ENCODE assay signal across 9 mouse cellular contexts in the genomic region with DNA sequence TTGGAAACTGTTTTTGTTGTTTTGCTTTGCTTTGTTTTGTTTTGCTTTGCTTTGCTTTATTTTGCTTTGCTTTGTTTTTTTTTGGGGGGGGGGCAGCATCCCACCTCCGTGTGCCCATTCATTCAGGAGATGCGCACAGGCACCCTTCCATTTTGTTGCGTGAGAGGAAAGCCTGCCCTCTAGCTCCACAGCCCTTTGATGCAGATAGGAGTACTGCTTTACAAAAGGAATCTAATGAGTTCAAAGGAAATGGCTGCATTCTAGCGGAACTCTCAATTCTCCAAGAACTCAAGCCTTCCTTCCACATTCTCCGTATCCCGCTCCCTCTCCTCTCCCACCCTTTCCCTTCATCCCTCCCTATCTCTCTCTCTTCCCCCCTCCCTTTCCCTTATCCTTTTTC.
A peak's percentile ranks its signal among the peaks of the same experiment; 100 is the strongest.
DNase-seq lines count a peak whose midpoint lies in the region; ATAC-seq and TF ChIP-seq lines count a peak whose summit lies in the region.
"Had no signal": no experiment of that assay in that cellular context is flagged by ENCODE, and none has a peak within 500 bp of the region (broad histone marks: within the 10 kb centered on the region; RNA-seq: fewer than 3 reads in every experiment).

No protein-coding gene starts in this region.

- TF ChIP-seq EP300 in stomach, postnatal 0 days (optimal IDR thresholded peaks at IDR 0.05): no peak

- no peak overlapping the region for H3K9ac ChIP-seq in limb, embryonic 15.5 days
- no peak overlapping the region for H3K9ac ChIP-seq in stomach, postnatal 0 days (ENCODE audit: low read length)

- H3K9me3 ChIP-seq in limb, embryonic 15.5 days: no peaks in the 10 kb centered on the region
- no peaks in the 10 kb centered on the region for H3K9me3 ChIP-seq in stomach, postnatal 0 days (ENCODE audit: control insufficient read depth, low read length)

- H3K27ac ChIP-seq in limb, embryonic 15.5 days: no peak overlapping the region
- no peak overlapping the region for H3K27ac ChIP-seq in stomach, postnatal 0 days (replicated peaks)
- H3K27ac ChIP-seq: macrophage had no signal

- H3K4me3 ChIP-seq in limb, embryonic 15.5 days: peak overlapping the region; percentile 4; the same call in 1 of the 2 replicates
- no peak overlapping the region for H3K4me3 ChIP-seq in stomach, postnatal 0 days (ENCODE audit: low read depth, low read length)

- H3K4me2 ChIP-seq in limb, embryonic 15.5 days: peak overlapping the region; percentile 30
- H3K4me2 ChIP-seq in stomach, postnatal 0 days (replicated peaks; ENCODE audit: low read depth): peak overlapping the region; percentile 21

- 0 out of 2 replicates have a peak, but pooled peaks cover 3% of the 10 kb centered on the region for H3K27me3 ChIP-seq in limb, embryonic 15.5 days
- H3K27me3 ChIP-seq in stomach, postnatal 0 days (ENCODE audit: control insufficient read depth, insufficient read depth, low read length): no peaks in the 10 kb centered on the region

- peak; percentile 57 to 66 for DNase-seq in cerebellum, postnatal 10 days
- no peak for DNase-seq in cerebellum, adult 9-10 months
- peak; percentile 48 to 60 for DNase-seq in right cerebral cortex, postnatal 10 days (ENCODE audit: low spot score in 2 of 2)
- DNase-seq in right cerebral cortex, postnatal 14 days: no peak
- no peak for DNase-seq in stomach, postnatal 0 days (ENCODE audit: low spot score)
- DNase-seq in right cerebral cortex, postnatal 4 days: no peak
- DNase-seq in layer of hippocampus, adult 9-11 months: no peak

- peaks cover 6% of the 10 kb centered on the region; the same call in 1 of the 2 replicates for H3K4me1 ChIP-seq in limb, embryonic 15.5 days
- H3K4me1 ChIP-seq in stomach, postnatal 0 days (replicated peaks; ENCODE audit: control insufficient read depth, insufficient read depth): no peaks in the 10 kb centered on the region

- ATAC-seq in limb, embryonic 15.5 days (ENCODE audit: insufficient number of reproducible peaks, low FRiP score, low TSS enrichment, low read depth): no peak
- no peak for ATAC-seq in stomach, postnatal 0 days (ENCODE audit: low FRiP score, low TSS enrichment)

- peak; percentile 45; the same call in 1 of the 2 replicates for TF ChIP-seq CTCF in stomach, postnatal 0 days (IDR thresholded peaks at IDR 0.05; ENCODE audit: low read depth)

- WGBS in limb, embryonic 15.5 days: 21% methylated on average over 6 of the region's 6 CpGs
- 30% methylated on average over 6 of the region's 6 CpGs for WGBS in stomach, postnatal 0 days

- H3K36me3 ChIP-seq in limb, embryonic 15.5 days: no peaks in the 10 kb centered on the region
- no peaks in the 10 kb centered on the region for H3K36me3 ChIP-seq in stomach, postnatal 0 days (ENCODE audit: control insufficient read depth, insufficient read depth, low read length)

Comparison
In these comparisons a context has a peak if more than half of its experiments do, and no peak if none do; other contexts are left out.
1. DNase-seq: peak in cerebellum, postnatal 10 days (2 of 2) and right cerebral cortex, postnatal 10 days (2 of 2); none in cerebellum, adult 9-10 months (single experiment), right cerebral cortex, postnatal 14 days (single experiment), stomach, postnatal 0 days (single experiment), right cerebral cortex, postnatal 4 days (single experiment) and layer of hippocampus, adult 9-11 months (single experiment).